Mouse (Mus musculus) layer of hippocampus, postnatal 25 days (tissue): ENCODE measurements around the gene Ugt2b1. TPM values are rescaled to one million over a fixed set of nuclear protein-coding genes. Genes with fewer than 3 reads are reported as not detected.
"Not testable (repeated sequence)": the region's sequence is repeated elsewhere in the genome, so short reads cannot be mapped to it uniquely, and the experiment has no call there.

ENCODE experiments used
- DNase-seq, 2 experiments: peaks; one replicate each; pipeline ENCODE4 v3.0.0; 2022; ENCODE audit warnings: mixed read lengths in 2 of 2, low spot score in 1 of 2; ENCODE audit errors: extremely low spot score in 1 of 2
- total RNA-seq, 2 experiments: library from RNA; stranded (reverse); gene quantifications; 2 replicates each; pipeline ENCODE4 v1.2.3; 2021

The Ugt2b1 gene
- not detected for total RNA-seq

DNA sequence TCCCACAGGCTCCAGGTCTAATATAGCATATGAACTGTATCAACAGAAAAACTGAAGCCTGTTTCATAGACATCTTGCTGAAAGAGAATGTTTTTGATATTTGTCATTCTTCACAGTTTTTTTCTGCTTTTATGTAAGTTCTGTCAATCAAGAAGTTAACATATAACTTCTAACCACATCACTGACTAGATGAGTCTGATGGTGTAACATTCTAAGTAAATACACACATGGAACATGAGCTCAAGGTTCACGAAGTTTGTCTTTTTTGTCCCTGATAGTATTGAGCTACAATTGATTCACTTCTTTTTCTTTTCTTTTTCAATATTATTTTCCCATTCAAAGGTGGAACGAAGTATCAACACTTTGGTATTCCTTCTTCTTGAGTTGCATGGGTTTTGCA, at the start of gene Ugt2b1:
TSS of gene Ugt2b1 (minus strand) at position 105 of the 400 bp plus-strand sequence.
- no peak for DNase-seq

DNA sequence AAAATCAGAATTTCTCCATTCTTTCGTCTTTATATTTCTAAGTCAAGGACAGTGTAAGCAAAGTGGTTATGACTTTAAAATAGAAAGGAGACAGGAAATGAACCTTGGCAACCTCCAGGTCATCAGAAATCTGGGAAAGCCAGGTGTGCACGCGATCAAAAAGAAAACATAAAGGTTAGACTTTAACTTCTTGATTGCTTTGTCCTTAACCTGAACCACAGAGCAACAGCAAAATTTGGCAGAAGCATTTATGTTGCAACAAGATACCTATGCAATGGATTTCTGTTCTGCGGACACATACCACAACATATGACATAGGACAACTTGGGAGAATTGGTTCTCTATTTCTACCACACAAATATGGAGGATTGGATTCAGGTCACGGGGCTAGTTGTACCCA, 40.9 kb upstream of the Ugt2b1 start:
- DNase-seq, result not testable (repeated sequence)

DNA sequence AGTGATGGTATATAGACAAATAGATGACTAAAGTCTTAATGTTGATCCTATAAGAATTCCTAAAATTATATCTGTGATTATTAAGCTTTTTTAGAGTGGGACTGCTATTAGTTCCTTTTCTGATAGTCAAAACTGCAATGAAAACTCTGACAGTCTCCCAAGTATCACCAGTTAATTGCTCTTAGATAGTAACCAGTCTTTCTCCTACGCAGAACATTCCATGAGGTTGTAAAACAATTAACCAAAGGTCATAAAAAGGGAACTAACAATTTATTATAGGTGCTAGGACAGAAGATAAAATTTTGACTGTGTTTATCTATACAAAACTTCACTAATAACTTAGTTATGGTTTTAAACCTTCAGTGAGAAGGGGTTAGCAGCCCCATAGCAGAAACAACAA, 36.5 kb upstream of the Ugt2b1 start:
- DNase-seq, result not testable (repeated sequence)

DNA sequence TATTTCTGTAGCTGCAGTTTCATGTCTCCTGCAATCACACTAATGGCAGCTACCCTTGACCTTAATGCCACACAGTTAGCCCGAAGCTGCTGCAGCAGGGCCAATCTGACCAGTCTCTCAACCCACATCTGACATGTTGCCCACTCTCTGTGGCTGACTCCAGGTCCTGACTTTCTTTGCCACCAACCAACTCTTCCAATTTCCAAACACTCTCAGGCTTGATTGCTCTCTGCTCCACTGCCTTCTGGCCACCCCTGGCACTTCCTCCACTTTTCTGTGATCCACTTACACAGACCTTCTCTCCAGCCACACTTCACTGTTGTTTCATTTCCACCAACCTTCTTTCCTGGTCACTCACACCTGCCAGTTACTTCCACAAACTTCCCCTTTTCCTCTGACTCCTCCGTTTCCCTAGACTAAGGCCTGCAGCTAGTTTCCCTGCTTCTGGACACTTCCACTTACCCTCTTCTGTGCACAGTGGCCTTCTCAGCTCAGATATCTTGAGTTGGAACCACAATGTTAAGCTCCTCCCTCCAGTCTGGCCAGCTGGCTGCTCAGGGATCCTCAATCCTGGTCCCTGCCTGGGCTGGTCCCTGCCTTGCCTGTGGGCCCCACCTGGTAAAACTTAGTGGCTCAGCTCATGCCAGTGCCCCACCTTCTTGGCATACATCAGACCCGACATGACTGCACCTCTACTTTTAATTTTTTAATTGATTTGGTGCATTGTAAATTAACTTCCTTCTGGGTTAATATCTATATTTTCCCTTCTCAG, 35.4 kb upstream of the Ugt2b1 start:
- DNase-seq, result no peak

DNA sequence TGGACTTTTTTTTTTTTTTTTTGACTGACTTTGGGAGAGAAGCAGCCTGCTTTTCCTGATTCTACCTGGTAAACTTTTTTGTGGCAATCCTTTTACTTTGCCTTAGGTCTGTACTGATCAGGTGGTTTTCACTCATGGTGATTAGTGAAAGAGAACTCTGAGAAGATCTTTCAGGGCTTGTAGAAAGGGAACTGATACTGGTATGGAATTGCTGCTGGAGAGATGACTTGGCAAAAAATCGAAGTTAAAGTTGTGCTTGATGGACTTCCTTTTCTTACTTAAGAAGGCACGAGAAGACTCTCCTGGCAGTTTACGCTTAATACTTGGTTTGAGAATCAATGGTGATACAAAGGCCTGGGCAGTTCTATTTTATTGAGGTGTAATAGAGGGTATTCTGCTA, 34.2 kb upstream of the Ugt2b1 start:
- DNase-seq, result no peak

DNA sequence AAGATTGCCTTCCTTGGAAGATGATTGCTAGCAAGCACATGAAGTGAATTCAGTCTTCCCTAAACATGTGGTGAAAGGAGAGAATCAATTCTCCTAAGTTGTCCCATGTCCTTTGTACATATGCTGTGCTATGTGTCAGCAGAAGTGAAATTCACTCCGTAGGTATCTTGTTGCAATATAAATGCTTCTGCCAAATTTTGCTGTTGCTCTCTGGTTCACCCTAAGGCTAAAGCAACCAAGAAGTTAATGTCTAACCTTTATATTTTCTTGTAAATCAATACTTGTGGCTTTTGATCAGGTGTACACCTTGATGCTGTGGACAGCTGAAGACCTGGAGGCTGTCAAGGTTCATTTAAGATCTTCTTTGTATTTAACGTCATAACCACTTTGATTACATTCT, 15.8 kb upstream of the Ugt2b1 start:
- DNase-seq, result no peak

DNA sequence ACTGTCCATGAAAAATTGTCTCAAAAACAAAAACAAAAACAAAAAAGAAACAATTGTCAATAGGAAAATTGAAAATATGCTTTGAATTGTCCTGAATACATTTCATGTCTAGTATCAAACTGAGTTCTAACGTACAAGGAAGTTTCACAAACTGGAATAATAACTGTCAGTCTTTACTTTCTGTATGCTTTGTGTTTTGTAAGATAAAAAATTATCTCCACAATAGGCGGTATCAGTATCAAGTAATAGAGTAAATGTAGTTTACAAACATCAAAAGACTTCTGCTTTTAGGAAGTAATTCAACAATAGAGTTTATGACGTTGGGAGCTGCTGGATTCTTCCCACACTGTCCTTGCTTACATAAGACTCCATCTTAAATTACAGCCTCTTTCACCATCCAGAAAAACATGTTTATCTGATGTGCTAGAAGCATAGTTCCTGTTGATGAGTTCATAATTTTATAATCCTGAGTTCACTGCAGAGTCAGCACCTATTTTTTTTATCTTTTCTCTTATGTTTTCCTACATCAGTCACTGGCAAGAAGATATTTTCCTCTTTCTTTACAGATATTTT, 5.6 kb downstream of the Ugt2b1 start:
- DNase-seq, result no peak

DNA sequence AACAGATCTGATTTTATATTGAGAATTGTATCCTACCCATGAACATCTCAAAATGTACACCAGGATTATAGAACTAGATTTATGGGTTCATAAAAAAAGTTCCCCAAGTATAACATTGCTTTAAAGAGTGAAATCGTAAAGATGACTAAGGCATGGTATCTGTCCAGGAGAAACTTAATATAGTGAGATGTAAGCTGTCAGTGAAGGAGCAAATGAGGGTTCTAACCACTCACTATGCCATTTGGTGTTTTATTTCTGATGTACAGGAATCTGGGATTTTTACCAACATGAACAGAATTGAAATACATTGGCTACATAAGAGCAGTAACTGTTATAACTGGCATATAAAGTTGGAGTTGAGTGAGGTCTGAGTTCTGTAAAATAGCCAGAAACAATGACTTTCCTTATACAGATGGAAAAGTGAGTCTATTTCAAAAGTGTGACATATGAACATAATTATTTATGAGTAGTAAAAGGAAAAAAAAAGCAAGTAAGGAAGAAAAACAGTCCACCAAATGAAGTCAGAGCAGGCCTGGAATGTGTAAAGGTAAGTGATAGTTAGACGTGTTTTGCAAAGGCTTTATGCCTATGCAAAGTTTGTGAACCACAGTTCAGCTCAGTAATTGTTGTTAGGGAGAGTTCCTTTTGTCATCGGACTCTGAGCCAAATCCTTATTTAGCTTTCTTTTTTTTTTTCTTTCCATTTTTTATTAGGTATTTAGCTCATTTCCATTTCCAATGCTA, 14.8 kb downstream of the Ugt2b1 start:
- DNase-seq, result no peak

DNA sequence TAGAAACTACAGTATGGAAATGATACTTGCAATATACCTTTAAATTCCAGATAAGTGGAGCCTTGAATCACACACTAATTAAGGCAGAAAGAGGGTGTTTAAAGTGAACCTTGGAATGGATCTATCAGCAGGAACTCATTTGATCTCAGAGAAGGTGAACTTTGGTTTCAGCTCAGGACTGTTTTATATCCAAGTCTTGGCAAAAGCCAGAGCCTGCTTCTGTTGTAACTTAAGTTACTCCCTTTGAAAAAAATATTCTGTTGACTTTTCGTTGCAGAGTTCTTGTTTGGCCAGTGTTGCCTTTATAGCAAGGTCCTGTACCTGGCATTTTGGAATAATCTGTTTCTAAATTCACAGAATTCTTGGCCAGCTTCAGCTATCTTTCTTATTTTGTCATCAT, 15.6 kb downstream of the Ugt2b1 start:
- no peak for DNase-seq

DNA sequence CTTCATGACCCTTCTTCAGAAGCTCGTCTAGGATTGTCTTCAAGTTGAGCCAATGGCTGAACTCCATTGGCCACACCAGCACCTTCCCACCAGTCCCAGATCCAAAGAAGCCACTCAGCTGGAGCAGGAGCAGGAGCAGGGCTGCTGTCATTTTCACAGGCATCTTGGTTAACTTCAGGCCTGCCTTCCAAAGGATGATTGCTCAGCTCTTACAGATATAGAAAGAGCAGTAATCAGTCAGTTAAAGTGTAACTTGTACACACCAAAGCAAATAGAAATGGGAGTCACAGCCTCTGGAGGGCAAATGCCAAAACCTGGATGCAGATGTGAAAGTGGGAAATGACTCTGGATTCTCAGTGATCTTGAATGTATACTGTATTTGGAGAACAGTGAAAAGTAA, 19.6 kb downstream of the Ugt2b1 start, which contains the start of gene Ugt2b34:
TSS of gene Ugt2b34 (minus strand) at position 180 of the 400 bp plus-strand sequence.
- no peak for DNase-seq

DNA sequence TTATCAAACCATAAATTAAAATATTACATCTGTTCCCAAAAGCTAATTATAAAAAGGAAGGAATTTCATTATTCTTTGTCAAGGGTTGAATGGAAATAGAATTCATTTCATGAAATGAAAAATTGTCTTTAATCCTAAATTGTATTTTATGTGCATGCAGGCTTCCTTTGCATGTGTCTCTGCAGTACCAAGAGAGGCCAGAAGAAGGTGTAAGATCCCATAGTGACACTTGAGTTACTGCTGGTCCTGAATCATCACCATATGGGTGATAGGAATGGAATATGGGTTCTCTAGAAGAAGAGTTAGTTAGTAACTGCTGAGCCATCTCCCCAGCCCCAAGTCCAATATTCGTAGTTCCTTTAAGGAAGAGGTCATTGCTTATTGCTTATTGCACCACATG, 36.4 kb downstream of the Ugt2b1 start:
- no peak for DNase-seq

DNA sequence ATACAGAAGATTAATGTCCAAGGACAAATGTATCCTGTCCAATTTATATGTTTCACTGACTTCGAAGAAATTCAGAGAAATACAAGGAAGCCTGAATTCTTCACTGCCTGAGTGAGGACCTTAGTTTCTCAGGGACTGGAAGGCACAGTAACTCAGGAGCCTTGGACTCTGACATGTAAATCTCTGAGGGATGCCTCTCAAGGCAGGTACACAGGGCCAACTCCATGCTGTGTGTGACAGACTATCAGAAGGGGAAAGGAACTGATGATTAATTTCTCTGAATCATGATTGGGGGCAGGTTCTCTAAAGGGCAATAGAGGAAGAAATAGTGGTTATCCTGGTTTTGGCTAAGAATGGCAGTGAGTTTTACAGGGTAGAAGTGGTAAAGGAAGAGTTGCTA, 37.9 kb downstream of the Ugt2b1 start:
- DNase-seq, result no peak

DNA sequence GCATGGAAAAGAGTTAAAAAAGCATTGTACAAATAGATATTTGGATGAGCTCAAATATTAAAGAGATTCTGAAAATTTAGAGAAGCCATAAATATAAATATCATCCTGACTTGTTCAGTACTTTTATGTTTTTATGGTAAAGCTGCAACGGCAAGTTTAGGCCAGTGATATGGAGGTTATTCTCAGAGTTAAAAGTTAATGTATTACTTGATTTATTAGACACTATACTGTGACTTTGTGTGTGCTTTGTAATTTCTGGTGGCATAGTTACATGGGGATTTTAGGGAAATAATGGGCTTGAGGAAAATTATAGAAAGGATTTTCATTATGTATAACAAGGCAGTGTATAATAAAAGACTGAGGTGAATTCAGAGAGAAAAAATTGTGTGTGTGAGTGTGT, 39.2 kb downstream of the Ugt2b1 start:
- DNase-seq, result no peak

DNA sequence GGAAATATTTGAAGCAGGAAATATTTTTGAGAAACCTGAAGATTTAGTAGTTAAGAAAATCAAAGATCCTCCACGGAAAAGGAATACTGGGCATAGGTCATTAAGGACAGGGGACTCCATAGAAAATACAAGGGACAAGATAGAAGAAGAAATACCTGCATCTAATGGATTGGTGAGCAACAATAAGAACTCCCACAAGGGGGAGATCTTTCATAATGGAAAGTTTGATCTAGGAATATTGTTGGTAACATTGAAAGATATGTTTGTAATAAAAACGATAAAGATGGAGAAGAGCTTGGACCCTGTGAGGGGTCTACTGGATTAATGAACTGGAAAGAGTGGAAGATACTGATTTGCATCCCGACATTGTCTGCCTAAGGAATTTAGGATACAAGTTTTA, 39.7 kb downstream of the Ugt2b1 start:
- DNase-seq, result no peak

DNA sequence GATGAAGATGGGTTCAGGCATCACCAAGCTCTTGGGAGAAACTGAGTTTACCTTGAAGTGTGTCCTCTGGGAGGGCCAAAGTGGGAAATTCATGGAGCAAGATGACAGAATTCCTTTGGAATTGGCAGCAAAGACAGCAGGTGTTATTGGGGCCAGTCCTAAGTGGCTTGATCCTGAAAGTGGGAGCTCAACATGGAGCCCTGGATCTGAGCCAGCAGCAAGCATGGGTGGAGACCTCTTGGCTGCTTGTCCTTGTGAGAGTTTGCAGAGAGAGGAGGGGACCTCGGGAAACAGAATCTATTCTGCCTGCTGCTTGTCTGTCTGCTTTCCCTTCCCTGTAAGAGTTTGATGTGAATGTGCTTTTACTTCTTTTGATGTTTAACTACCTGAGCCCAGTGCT, 54.5 kb downstream of the Ugt2b1 start:
- DNase-seq, result no peak

Other genes starting within 250 kb of the Ugt2b1 start
- not detected for gene Tmprss11e, start 180.7 kb downstream of the Ugt2b1 start, total RNA-seq
- gene Ythdc1, start 122.3 kb downstream of the Ugt2b1 start, total RNA-seq, result 10 to 100 TPM; 53.6 to 59.6 TPM
- gene Ugt2b34, start 19.6 kb downstream of the Ugt2b1 start, total RNA-seq, result not detected
- gene Ugt2b35, start 74.3 kb upstream of the Ugt2b1 start, total RNA-seq, result not detected
- gene Ugt2b36, start 166.0 kb upstream of the Ugt2b1 start, total RNA-seq, result not detected
- not detected for gene Ugt2b5, start 213.8 kb upstream of the Ugt2b1 start, total RNA-seq